ENCODE assay signal across 14 mouse cellular contexts in genomic region chr6:112735054-112735453, GRCm38 (mm10).
"Had no signal": no experiment of that assay in that cellular context is flagged by ENCODE, and none has a peak within 500 bp of the region (broad histone marks: within the 10 kb centered on the region; RNA-seq: fewer than 3 reads in every experiment).

No protein-coding gene starts in this region.

- H3K27ac ChIP-seq: intestine, embryonic 15.5 days; limb, embryonic 10.5 days; liver, embryonic 15.5 days; macrophage; midbrain, embryonic 12.5 days had no signal

- H3K9me3 ChIP-seq: intestine, embryonic 15.5 days; limb, embryonic 10.5 days; liver, embryonic 15.5 days; megakaryocyte, embryonic 14.5 days; midbrain, embryonic 12.5 days had no signal

- H3K4me2 ChIP-seq: intestine, embryonic 15.5 days; liver, embryonic 11.5 days; liver, embryonic 15.5 days; midbrain, embryonic 12.5 days had no signal

- H3K4me3 ChIP-seq: intestine, embryonic 15.5 days; limb, embryonic 10.5 days; liver, embryonic 15.5 days; megakaryocyte, embryonic 14.5 days; midbrain, embryonic 12.5 days had no signal

- H3K36me3 ChIP-seq: intestine, embryonic 15.5 days; limb, embryonic 10.5 days; liver, embryonic 15.5 days had no signal

- H3K9ac ChIP-seq: intestine, embryonic 15.5 days; liver, embryonic 15.5 days; midbrain, embryonic 12.5 days had no signal

- H3K4me1 ChIP-seq: intestine, embryonic 15.5 days; limb, embryonic 10.5 days; liver, embryonic 15.5 days had no signal

- DNase-seq: kidney, adult 2 months; kidney, postnatal 25 days; lung, adult 2 months; lung, postnatal 10 days; right cerebral cortex, postnatal 14 days; thymus, adult 18-20 months; thymus, postnatal 14 days had no signal

- ATAC-seq: intestine, embryonic 15.5 days had no signal

- H3K27me3 ChIP-seq: intestine, embryonic 15.5 days; liver, embryonic 15.5 days; megakaryocyte, embryonic 14.5 days; midbrain, embryonic 12.5 days had no signal
